Comparison of ENCODE assay signal across 8 mouse cellular contexts in the genomic region with DNA sequence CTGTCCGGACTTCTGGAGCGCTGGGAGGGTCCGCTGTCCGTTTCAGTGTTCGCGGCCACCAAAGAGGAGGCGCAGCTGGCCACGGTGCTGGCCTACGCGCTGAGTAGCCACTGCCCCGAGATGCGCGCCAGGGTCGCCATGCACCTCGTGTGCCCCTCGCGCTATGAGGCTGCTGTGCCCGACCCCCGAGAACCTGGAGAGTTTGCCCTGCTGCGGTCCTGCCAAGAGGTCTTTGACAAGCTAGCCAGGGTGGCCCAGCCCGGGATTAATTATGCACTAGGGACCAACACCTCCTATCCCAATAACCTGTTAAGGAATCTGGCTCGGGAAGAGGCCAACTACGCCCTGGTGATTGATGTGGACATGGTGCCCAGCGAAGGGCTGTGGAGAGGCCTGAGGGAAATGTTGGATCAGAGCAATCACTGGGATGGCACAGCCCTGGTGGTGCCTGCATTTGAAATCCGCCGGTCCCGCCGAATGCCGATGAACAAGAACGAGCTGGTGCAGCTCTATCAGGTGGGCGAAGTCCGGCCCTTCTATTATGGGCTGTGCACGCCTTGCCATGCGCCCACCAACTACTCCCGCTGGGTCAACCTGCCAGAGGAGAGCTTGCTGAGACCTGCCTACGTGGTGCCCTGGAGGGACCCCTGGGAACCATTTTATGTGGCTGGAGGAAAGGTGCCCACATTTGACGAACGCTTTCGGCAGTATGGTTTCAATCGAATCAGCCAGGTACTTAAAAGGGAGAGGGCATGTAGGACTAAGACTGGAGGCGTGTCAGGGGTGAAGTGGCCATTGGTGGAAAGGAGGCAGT. TPM values are rescaled to one million over a fixed set of nuclear protein-coding genes. Genes with fewer than 3 reads are reported as not detected.
A peak's percentile ranks its signal among the peaks of the same experiment; 100 is the strongest.
DNase-seq lines count a peak whose midpoint lies in the region; ATAC-seq lines count a peak whose summit lies in the region.

No protein-coding gene starts in this region.

- H3K9ac ChIP-seq in forebrain, embryonic 16.5 days (replicated peaks; ENCODE audit: low read depth, low read length) = peak overlapping the region; percentile 85
- H3K9ac ChIP-seq in neural tube, embryonic 15.5 days (replicated peaks) = peak overlapping the region; percentile 81

- ATAC-seq in forebrain, embryonic 16.5 days = peak; percentile 5; the same call in 1 of the 2 replicates
- ATAC-seq in neural tube, embryonic 15.5 days (ENCODE audit: low FRiP score) = peak; percentile 15

- WGBS in forebrain, embryonic 16.5 days = 9% methylated on average over 41 of the region's 41 CpGs
- WGBS in neural tube, embryonic 15.5 days = 10% methylated on average over 41 of the region's 41 CpGs

- H3K4me1 ChIP-seq in forebrain, embryonic 16.5 days (replicated peaks; ENCODE audit: control insufficient read depth, insufficient read depth, low read length) = peaks cover 36% of the 10 kb centered on the region
- peaks cover 46% of the 10 kb centered on the region for H3K4me1 ChIP-seq in neural tube, embryonic 15.5 days

- peak; percentile 20 for DNase-seq in left cerebral cortex, postnatal 4 days
- DNase-seq in left cerebral cortex, adult 11 months (ENCODE audit: low spot score) = no peak
- peak; percentile 68 for DNase-seq in cerebellum, adult 9-10 months
- peak; percentile 32 to 47 for DNase-seq in kidney, postnatal 36 days
- no peak for DNase-seq in urinary bladder, adult 18-20 months (ENCODE audit: low spot score in 2 of 2)
- no peak for DNase-seq in layer of hippocampus, postnatal 36 days

- no peaks in the 10 kb centered on the region for H3K9me3 ChIP-seq in forebrain, embryonic 16.5 days (ENCODE audit: control insufficient read depth, low read length)
- no peaks in the 10 kb centered on the region for H3K9me3 ChIP-seq in neural tube, embryonic 15.5 days (replicated peaks)

- H3K4me3 ChIP-seq in forebrain, embryonic 16.5 days (replicated peaks; ENCODE audit: low read length) = peak overlapping the region; percentile 84
- peak overlapping the region; percentile 89 for H3K4me3 ChIP-seq in neural tube, embryonic 15.5 days (replicated peaks)

- intact Hi-C loops in left cerebral cortex, postnatal 4 days (cut with DNase I) = no loop called here

- H3K27me3 ChIP-seq in forebrain, embryonic 16.5 days (replicated peaks; ENCODE audit: control insufficient read depth, insufficient read depth, low read length) = no peaks in the 10 kb centered on the region
- H3K27me3 ChIP-seq in neural tube, embryonic 15.5 days (replicated peaks) = no peaks in the 10 kb centered on the region

- peak overlapping the region; percentile 77; the same call in 1 of the 2 replicates for H3K27ac ChIP-seq in forebrain, embryonic 16.5 days (ENCODE audit: low read length)
- H3K27ac ChIP-seq in neural tube, embryonic 15.5 days (replicated peaks) = peak overlapping the region; percentile 91

- H3K36me3 ChIP-seq in forebrain, embryonic 16.5 days (ENCODE audit: control insufficient read depth, insufficient read depth) = 0 out of 2 replicates have a peak, but pooled peaks cover 2% of the 10 kb centered on the region
- H3K36me3 ChIP-seq in neural tube, embryonic 15.5 days = peaks cover 9% of the 10 kb centered on the region; the same call in 1 of the 2 replicates

- H3K4me2 ChIP-seq in forebrain, embryonic 16.5 days (ENCODE audit: low read length) = peak overlapping the region; percentile 83
- peak overlapping the region; percentile 95 for H3K4me2 ChIP-seq in neural tube, embryonic 15.5 days

RNA-seq across cellular contexts. Expression of gene AC124502.3, which starts 0.8 kb away (rescaled TPM):
- 1 to 10 TPM; 5.3 to 5.5 TPM for total RNA-seq in left cerebral cortex, postnatal 4 days (2021)
- 2.1 and 2.9 TPM in 2 replicates for polyA plus RNA-seq in forebrain, embryonic 16.5 days (2015; fragmentation: Nextera tagmentation; extraction: Ambion mirVana)
- 4.1 and 4.2 TPM in 2 replicates for polyA plus RNA-seq in neural tube, embryonic 15.5 days (2015; fragmentation: Nextera tagmentation; extraction: Ambion mirVana)
- total RNA-seq in layer of hippocampus, postnatal 36 days (2021) = 1 to 10 TPM; 4.5 to 5.0 TPM

RNA-seq across cellular contexts. Expression of gene B4gat1, which starts 0.9 kb away (rescaled TPM):
- 10 to 100 TPM; 64.1 to 76.4 TPM for total RNA-seq in left cerebral cortex, postnatal 4 days (2021)
- 58.2 and 62.5 TPM in 2 replicates for polyA plus RNA-seq in forebrain, embryonic 16.5 days (2015; fragmentation: Nextera tagmentation; extraction: Ambion mirVana)
- polyA plus RNA-seq in neural tube, embryonic 15.5 days (2015; fragmentation: Nextera tagmentation; extraction: Ambion mirVana) = 103 and 113 TPM in 2 replicates
- total RNA-seq in layer of hippocampus, postnatal 36 days (2021) = 100 to 1,000 TPM; 110 to 126 TPM

RNA-seq across cellular contexts. Expression of gene Brms1, which starts 1.6 kb away (rescaled TPM):
- 10 to 100 TPM; 14.5 to 15.5 TPM for total RNA-seq in left cerebral cortex, postnatal 4 days (2021)
- 50.2 and 51.2 TPM in 2 replicates for polyA plus RNA-seq in forebrain, embryonic 16.5 days (2015; fragmentation: Nextera tagmentation; extraction: Ambion mirVana)
- polyA plus RNA-seq in neural tube, embryonic 15.5 days (2015; fragmentation: Nextera tagmentation; extraction: Ambion mirVana) = 21.6 and 32.6 TPM in 2 replicates
- 10 to 100 TPM; 20.2 to 20.8 TPM for total RNA-seq in layer of hippocampus, postnatal 36 days (2021)

RNA-seq across cellular contexts. Expression of gene Rin1, which starts 10.8 kb away (rescaled TPM):
- 1 to 10 TPM; 3.9 to 7.1 TPM for total RNA-seq in left cerebral cortex, postnatal 4 days (2021)
- 1.3 and 1.9 TPM in 2 replicates for polyA plus RNA-seq in forebrain, embryonic 16.5 days (2015; fragmentation: Nextera tagmentation; extraction: Ambion mirVana)
- polyA plus RNA-seq in neural tube, embryonic 15.5 days (2015; fragmentation: Nextera tagmentation; extraction: Ambion mirVana) = 0.89 and 1.0 TPM in 2 replicates
- total RNA-seq in layer of hippocampus, postnatal 36 days (2021) = 100 to 1,000 TPM; 111 to 113 TPM

RNA-seq across cellular contexts. Expression of gene Slc29a2, which starts 15.8 kb away (rescaled TPM):
- total RNA-seq in left cerebral cortex, postnatal 4 days (2021) = 10 to 100 TPM; 29.5 to 32.1 TPM
- polyA plus RNA-seq in forebrain, embryonic 16.5 days (2015; fragmentation: Nextera tagmentation; extraction: Ambion mirVana) = 11.2 and 13.4 TPM in 2 replicates
- polyA plus RNA-seq in neural tube, embryonic 15.5 days (2015; fragmentation: Nextera tagmentation; extraction: Ambion mirVana) = 12.8 and 14.0 TPM in 2 replicates
- total RNA-seq in layer of hippocampus, postnatal 36 days (2021) = 10 to 100 TPM; 15.2 to 15.3 TPM

Comparison
In these comparisons a context has a peak if more than half of its experiments do, and no peak if none do; other contexts are left out.
1. DNase-seq: peak in left cerebral cortex, postnatal 4 days (single experiment), cerebellum, adult 9-10 months (single experiment) and kidney, postnatal 36 days (2 of 2); none in left cerebral cortex, adult 11 months (single experiment), urinary bladder, adult 18-20 months (0 of 2) and layer of hippocampus, postnatal 36 days (0 of 2).